Mouse (Mus musculus) E14TG2a.4 (cell line): ENCODE data around the gene Igfbp6.

ENCODE experiments used
- CTCF ChIP-seq: conservative IDR thresholded peaks from 2 replicates; pipeline ENCODE4 v1.5.1; 2014; ENCODE audit warnings: low read length
- NANOG ChIP-seq: IDR thresholded peaks from 2 replicates; pipeline ENCODE4 v1.6.1; 2014; ENCODE audit warnings: borderline replicate concordance, low read length, mixed read lengths
- POU5F1 ChIP-seq: IDR thresholded peaks from 2 replicates; pipeline ENCODE4 v1.6.1; 2014; ENCODE audit warnings: low read length, borderline replicate concordance

DNA sequence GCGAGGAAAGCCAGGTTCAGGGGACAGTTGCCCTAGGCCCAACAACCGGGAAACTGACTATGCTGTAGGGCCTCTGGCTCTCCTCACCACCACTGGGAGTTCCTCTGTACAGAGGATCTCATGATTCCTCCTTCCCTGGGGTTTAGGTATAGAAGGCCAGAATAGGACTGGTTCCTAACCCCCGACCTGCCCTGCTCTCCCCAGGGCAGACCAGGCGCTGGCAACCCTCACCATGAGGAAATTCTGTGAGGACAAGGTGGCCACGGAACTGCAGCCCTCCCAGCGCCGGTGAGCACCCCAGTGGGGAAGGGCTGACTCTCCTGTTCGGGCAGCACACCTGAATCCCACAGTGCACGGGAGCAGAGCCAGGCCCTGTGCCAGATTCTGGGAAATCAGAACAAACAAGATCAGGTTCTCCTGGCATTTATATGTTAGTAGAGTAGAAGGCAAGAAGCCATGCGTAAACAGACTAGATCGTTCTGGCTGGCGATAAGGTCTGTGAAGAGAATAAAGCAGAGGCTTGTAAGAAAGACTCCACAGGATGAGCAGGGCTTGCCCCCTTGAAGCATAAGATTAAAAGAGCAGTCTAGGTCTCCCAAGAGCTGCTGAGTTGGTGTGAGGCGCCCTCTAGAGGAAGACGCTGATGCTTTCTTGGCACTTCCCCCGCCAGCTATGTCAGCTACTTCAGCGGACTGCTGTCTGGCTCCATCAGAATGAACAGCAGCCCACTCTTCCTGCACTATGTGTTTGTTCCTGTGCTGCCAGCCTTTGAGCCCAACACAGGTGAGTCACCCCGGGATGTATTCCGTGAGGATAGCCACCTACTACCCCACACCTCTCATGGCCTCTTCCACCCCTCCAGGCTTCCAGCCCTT lies 35.3 kb upstream of the Igfbp6 start:
- TF ChIP-seq CTCF: peak; percentile 67
- TF ChIP-seq POU5F1: no peak
- TF ChIP-seq NANOG: no peak
